Mouse (Mus musculus) ES-Bruce4 (cell line): ENCODE results near the gene Srpk1. TPM values are rescaled to one million over a fixed set of nuclear protein-coding genes. Genes with fewer than 3 reads are reported as not detected.

Experiments used
- H3K27ac ChIP-seq: 2 replicates; pipeline ENCODE4 v1.5.1; 2012; ENCODE audit warnings: low read length, inconsistent platforms; ENCODE audit not compliant: insufficient read depth
- H3K27me3 ChIP-seq: 2 replicates; pipeline ENCODE4 v1.6.1; 2012; ENCODE audit warnings: mild to moderate bottlenecking, low read length, inconsistent platforms; ENCODE audit not compliant: control insufficient read depth, poor library complexity, insufficient read depth, severe bottlenecking
- H3K36me3 ChIP-seq: 2 replicates; pipeline ENCODE4 v1.6.1; 2012; ENCODE audit warnings: inconsistent platforms, mild to moderate bottlenecking, low read length, moderate library complexity; ENCODE audit not compliant: control insufficient read depth, poor library complexity, insufficient read depth, severe bottlenecking
- H3K4me1 ChIP-seq: one replicate; pipeline ENCODE4 v1.8.1; 2011; ENCODE audit warnings: low read length; ENCODE audit not compliant: control insufficient read depth, insufficient read depth
- H3K4me3 ChIP-seq: 2 replicates; pipeline ENCODE4 v1.5.1; 2011; ENCODE audit warnings: low read depth, mild to moderate bottlenecking, low read length
- H3K9ac ChIP-seq: 2 replicates; pipeline ENCODE4 v1.6.1; 2012; ENCODE audit warnings: low read depth, mild to moderate bottlenecking, inconsistent platforms; ENCODE audit not compliant: poor library complexity, severe bottlenecking
- H3K9me3 ChIP-seq: replicated peaks from 2 replicates; pipeline ENCODE4 v1.6.1; 2012; ENCODE audit warnings: mild to moderate bottlenecking, low read length, inconsistent platforms; ENCODE audit not compliant: control insufficient read depth, poor library complexity, insufficient read depth, severe bottlenecking
- CTCF ChIP-seq: IDR thresholded peaks from one replicate; pipeline ENCODE4 v1.8.1; 2011; ENCODE audit warnings: low read depth, low read length
- EP300 ChIP-seq: IDR thresholded peaks from 2 replicates; pipeline ENCODE4 v1.6.1; 2011; ENCODE audit warnings: low read depth, low read length; ENCODE audit not compliant: insufficient read depth
- POLR2A ChIP-seq: IDR thresholded peaks from one replicate; pipeline ENCODE4 v1.8.1; 2011; ENCODE audit warnings: low read length; ENCODE audit not compliant: insufficient read depth
- polyA plus RNA-seq: library from polyadenylated mRNA; stranded (reverse); fragments of >200 nt; gene quantifications from 2 replicates; pipeline ENCODE4 v1.2.4, GENCODE M21; 2011; ENCODE audit warnings: low read depth; ENCODE audit not compliant: missing spikeins, insufficient read depth, insufficient read length

The Srpk1 gene
- polyA plus RNA-seq, 1 experiment, result 244 TPM

- no peak overlapping the region for H3K9ac ChIP-seq
- peaks cover 21% of the 10 kb centered on the region for H3K4me1 ChIP-seq
- 0 out of 2 replicates have a peak overlapping the region, but pooled peaks have one; percentile 63 for H3K27ac ChIP-seq
Observed at GRCm38 (mm10) chr17:28588591-28588990, 33.9 kb downstream of the Srpk1 start.

GRCm38 (mm10) chr17:28586509-28586908, 36.0 kb downstream of the Srpk1 start:
- Histone ChIP-seq H3K27ac (no peak overlapping the region), H3K4me3 (no peak overlapping the region), H3K9ac (no peak overlapping the region), H3K9me3 (no peaks in the 10 kb centered on the region), H3K27me3 (no peaks in the 10 kb centered on the region), H3K36me3 (peaks cover 20% of the 10 kb centered on the region), H3K4me1 (peaks cover 10% of the 10 kb centered on the region)
- TF ChIP-seq CTCF (no peak), EP300 (no peak), POLR2A (no peak)

More at GRCm38 (mm10) chr17:28588591-28588990, 33.9 kb downstream of the Srpk1 start:
- Histone ChIP-seq H3K4me3 (no peak overlapping the region), H3K27me3 (no peaks in the 10 kb centered on the region), H3K36me3 (peaks cover 38% of the 10 kb centered on the region), H3K9me3 (no peaks in the 10 kb centered on the region)
- TF ChIP-seq CTCF (no peak), EP300 (no peak), POLR2A (no peak)

DNA sequence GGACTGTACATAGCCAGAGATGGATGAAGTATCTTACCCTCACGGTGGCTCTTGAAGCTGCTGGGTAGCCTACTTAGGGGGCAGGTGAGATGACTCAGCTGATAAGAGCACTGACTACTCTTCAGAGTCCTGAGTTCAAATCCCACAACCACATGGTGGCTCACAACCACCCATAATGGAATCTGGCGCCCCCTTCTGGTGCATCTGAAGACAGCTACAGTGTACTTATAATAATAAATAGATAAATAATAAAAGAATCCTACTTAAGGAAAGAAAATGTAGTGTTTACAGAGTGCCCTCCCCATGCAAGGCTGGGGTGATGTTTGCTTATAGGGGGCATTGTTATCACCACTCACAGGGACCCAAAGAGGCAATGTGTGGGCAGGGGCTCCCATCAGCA, 41.5 kb downstream of the Srpk1 start:
- no peak overlapping the region for H3K9ac ChIP-seq
- H3K9me3 ChIP-seq, result no peaks in the 10 kb centered on the region
- no peaks in the 10 kb centered on the region for H3K36me3 ChIP-seq
- H3K27me3 ChIP-seq, result no peaks in the 10 kb centered on the region
- peaks cover 4% of the 10 kb centered on the region for H3K4me1 ChIP-seq
- no peak overlapping the region for H3K4me3 ChIP-seq
- H3K27ac ChIP-seq, result no peak overlapping the region
- no peak for TF ChIP-seq CTCF
- no peak for TF ChIP-seq POLR2A
- TF ChIP-seq EP300, result no peak

GRCm38 (mm10) chr17:28580396-28580795, 42.1 kb downstream of the Srpk1 start:
- Histone ChIP-seq H3K27ac (no peak overlapping the region), H3K27me3 (no peaks in the 10 kb centered on the region), H3K36me3 (no peaks in the 10 kb centered on the region), H3K4me3 (no peak overlapping the region), H3K4me1 (peaks cover 2% of the 10 kb centered on the region), H3K9ac (no peak overlapping the region), H3K9me3 (no peaks in the 10 kb centered on the region)
- TF ChIP-seq EP300 (peak; percentile 31; the same call in 1 of the 2 replicates), CTCF (no peak), POLR2A (no peak)

DNA sequence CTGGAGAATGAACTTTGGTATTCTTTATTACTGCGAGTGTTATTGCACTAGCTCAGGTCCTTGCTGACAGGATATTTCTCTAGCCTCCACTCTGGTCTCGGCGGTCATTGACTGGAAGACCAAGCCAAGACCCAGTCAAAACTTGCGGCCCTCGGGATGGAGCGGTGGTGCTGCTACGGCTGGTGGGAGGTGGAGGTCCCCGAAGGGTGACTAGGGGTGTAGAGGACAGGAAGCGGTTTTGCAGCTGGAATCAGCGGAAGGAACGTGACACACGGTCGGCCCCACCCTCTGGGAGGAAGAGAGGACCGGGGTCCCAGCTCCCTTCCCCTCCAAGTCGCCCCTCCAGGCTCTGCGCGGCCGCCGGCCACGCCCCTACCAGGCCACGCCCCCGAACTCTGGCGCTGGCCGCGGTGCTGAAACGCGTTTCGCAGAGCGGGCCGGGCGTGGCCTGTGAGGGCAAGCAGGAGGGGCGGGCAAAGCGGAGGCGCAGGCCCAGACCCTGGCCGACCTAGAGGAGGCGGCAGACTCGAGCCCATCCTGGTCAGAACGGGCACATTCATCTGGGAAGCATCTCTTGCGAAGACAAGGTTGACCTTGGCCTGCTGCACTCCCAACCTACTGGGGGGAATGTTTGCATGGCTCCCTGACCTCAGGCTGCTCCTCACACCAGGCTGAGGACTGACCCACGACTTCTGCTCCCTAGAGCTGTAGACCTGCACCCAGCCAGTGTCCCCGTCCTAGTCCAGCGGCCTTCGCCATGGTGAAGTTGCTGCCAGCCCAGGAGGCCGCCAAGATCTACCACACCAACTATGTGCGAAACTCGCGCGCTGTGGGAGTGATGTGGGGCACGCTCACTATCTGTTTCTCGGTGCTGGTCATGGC, 47.0 kb downstream of the Srpk1 start, which contains the start of gene Lhfpl5:
Gene Lhfpl5 (plus strand): TSS at position 398 of the 882 bp plus-strand sequence.
- H3K27me3 ChIP-seq, result no peaks in the 10 kb centered on the region
- no peaks in the 10 kb centered on the region for H3K9me3 ChIP-seq
- H3K36me3 ChIP-seq, result no peaks in the 10 kb centered on the region
- no peak within 1 kb of the TSS for H3K27ac ChIP-seq
- H3K9ac ChIP-seq, result no peak within 1 kb of the TSS
- H3K4me1 ChIP-seq, result no peaks in the 10 kb centered on the region
- H3K4me3 ChIP-seq, result peak within 1 kb of the TSS; percentile 59
- peak; percentile 44; the same call in 1 of the 2 replicates for TF ChIP-seq EP300
- no peak for TF ChIP-seq CTCF
- no peak for TF ChIP-seq POLR2A

GRCm38 (mm10) chr17:28572941-28573340, 49.6 kb downstream of the Srpk1 start:
- no peaks in the 10 kb centered on the region for H3K36me3 ChIP-seq
- no peak overlapping the region for H3K4me3 ChIP-seq
- H3K27me3 ChIP-seq, result no peaks in the 10 kb centered on the region
- H3K9me3 ChIP-seq, result no peaks in the 10 kb centered on the region
- no peak for TF ChIP-seq CTCF
- TF ChIP-seq POLR2A, result no peak
- no peak for TF ChIP-seq EP300
- H3K4me1 ChIP-seq, result no peaks in the 10 kb centered on the region
- no peak overlapping the region for H3K27ac ChIP-seq
- H3K9ac ChIP-seq, result no peak overlapping the region
